Mouse (Mus musculus) brain, embryonic 18.5 days (tissue): Measurements from ENCODE around the gene Omp.

Source experiments
- DNase-seq: peaks from one replicate; pipeline ENCODE4 v3.0.0-alpha.2; 2012; ENCODE audit warnings: low read depth, low spot score

The Omp gene

DNA sequence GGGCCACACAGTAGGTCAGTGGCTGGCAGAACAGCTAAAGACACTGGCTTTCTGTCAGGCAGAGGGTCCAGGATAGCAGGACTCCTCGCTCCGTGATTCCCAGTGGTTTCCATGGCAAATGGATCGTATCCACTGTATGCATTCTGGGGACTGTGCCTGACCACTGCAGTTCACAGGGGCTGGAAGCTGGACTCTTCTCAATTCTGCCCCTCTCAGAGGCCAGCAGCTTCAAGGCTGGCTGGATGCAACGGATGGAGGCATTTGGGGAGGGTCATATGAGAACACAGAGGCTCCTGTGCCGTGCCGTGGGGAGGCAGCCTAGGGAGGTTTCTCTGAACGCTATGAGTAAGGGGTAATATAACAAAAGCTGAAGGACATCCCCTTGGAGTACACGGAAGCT is 3.1 kb downstream of the Omp start:
- no peak for DNase-seq

DNA sequence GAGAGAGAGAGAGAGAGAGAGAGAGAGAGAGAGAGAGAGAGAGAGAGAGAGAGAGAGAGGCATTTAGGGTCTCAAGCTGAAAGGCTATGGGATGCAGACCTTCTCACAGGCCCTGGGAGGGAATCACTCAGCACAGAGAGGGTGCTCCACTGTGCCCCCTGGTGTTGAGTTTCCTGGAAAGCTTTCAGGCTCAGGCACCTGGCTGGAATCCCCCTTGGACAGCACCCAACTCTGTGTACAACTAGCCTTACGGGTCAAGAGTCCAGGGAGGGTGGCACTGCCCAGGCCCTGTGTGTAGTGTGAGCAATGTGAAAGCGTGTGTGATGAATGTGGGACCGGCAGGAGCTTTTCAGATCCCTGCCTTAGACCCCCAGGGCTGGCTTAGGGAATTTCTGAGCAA is 4.1 kb downstream of the Omp start:
- no peak for DNase-seq

GRCm38 (mm10) chr7:98140597-98140996 is 4.7 kb downstream of the Omp start:
- no peak for DNase-seq

GRCm38 (mm10) chr7:98139216-98139615 is 6.1 kb downstream of the Omp start:
- DNase-seq, result no peak

DNA sequence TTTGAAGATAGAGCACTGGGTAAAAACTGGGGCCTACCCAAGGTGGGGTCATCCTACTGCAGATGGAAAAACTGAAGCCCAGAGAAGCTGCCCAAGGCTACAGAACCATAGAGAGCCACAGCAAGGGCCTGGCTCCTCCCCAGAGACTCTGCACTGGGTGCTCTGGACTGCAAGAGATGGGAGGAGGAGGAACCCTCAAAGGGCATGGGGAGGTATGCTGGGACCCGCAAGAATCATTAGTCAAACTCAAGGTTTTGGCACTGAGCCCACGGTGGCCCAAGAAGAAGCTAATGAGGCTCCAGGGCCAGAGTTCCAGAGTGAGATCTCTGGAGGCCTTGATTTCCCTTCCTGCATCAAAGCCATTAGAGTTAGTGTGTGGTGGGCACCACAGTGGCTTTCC is 7.3 kb downstream of the Omp start:
- no peak for DNase-seq

GRCm38 (mm10) chr7:98137583-98137982 is 7.7 kb downstream of the Omp start:
- no peak for DNase-seq

GRCm38 (mm10) chr7:98131751-98132150 is 13.6 kb downstream of the Omp start:
- DNase-seq, result no peak

DNA sequence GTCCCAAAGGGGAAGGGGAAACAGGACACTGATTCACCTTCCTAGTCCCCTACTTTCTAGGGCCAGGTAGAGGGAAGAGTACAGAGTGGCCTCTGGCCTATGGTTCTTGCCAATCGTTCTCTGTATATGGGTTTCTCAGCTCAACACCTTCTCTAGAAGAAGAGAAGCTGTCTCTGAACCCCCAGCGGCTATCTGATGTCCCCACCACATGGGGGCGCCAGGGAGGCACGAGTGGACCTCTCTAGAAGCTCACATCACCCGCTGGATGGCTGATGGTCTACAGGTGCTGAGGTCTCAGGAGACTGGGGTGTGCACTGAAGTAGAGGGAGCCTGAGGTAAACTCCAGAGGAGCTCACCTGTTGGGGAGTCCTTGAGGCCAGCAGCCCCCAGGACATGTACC is 19.8 kb downstream of the Omp start:
- no peak for DNase-seq

GRCm38 (mm10) chr7:98124701-98125100 is 20.6 kb downstream of the Omp start:
- no peak for DNase-seq

DNA sequence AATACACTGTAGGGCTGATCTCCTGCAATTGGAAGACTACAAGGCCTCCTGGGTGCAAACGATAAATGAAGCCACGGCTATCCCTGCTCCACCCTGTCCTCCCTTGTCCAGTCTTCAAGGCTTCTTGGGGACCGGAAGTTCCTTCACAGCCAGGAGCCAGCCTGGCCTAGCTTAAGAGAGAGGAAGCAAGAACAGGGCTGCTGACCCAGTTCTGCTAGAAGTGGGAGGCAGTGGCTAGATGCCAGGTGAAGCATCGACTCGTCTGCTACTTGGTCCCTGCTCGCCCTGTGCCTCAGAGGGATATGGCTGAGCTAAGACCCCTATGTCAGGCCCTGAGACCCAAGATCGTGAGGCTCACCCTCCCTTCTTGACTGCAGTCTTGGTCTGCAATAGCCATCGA is 23.6 kb downstream of the Omp start:
- DNase-seq, result no peak

DNA sequence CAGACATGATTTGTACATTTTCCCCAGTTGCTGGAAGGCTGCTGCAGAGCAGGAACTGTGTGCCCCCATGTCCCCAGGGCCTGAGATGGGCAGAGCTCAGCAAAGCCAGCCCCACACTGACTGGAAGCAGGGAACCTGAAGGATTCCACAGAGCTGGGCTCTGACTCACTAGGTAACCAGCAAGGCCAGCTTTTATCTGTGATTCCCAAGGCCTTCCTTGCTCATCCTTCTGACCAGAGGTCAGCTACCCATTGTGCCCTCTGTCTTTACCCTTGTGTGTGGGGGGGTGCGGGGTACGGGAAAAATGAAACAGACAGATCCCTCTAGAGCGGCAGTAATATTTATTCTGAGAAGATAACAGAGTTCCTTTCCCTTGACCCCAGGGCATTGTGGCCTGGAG is 24.1 kb downstream of the Omp start:
- no peak for DNase-seq

GRCm38 (mm10) chr7:98120325-98120724 is 25.0 kb downstream of the Omp start:
- no peak for DNase-seq

- no peak for DNase-seq
These were observed 25.4 kb downstream of the Omp start for GRCm38 (mm10) chr7:98119961-98120232.

DNA sequence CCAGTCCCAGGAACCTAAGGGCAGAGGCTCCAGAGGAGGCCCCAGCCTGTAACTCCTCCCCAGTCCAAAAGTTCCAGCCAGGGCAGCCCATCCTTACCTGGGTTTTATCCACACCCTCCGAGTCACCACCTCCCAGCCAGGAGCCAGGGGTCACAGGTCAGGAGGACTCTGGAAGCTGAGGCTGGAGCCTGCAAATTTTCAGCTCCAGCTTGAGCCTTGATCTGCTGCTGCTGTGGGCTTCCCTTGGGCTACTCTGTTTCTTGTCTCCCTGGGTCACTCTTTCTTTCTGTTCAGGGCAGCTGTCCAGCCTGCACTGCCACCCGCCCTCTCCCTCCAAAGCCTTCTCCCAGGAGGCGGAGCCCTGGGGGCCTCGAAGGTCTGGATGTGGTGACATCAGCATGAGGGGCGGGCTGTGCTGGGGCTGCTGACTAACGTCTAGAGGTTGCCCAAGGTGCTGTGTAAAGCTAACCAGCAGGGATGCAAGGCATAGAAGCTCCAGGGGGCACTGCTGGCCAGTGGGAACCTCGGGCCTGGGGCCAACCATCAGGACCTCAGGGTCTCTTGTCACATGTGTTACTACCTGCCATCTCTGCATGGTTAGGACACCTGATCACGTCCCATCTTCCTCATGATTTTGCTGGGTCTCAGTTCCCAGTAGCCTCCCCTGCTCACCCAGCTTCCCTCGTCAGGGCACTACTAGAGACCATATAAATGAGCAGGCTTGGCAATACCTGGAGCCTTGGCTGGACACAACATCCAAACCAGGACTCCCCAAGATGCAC is 25.9 kb downstream of the Omp start, which contains the start of gene Myo7a:
TSS of gene Myo7a (minus strand) at position 346 of the 782 bp plus-strand sequence.
- DNase-seq, result no peak

- DNase-seq, result no peak
These were observed 28.2 kb downstream of the Omp start for GRCm38 (mm10) chr7:98117012-98117660.

DNA sequence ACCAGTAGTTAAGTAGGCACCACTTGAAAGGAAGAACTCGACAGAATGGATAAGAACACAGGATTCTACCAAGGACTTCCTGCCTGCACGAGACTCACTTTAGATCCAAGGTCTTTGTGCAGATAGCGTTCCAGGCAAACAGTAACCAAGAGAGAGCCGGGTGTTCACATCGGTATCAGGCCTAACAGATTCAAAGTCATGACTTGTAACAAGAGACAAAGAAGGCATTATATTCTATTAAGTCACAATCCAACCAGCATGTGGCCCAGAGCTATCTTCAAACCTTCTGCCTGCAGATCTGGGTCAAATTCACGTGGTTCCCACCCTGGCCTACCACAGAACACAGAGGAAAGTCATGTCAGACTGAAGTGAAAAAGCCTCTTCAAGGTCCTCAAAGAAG is 30.6 kb downstream of the Omp start:
- no peak for DNase-seq

DNA sequence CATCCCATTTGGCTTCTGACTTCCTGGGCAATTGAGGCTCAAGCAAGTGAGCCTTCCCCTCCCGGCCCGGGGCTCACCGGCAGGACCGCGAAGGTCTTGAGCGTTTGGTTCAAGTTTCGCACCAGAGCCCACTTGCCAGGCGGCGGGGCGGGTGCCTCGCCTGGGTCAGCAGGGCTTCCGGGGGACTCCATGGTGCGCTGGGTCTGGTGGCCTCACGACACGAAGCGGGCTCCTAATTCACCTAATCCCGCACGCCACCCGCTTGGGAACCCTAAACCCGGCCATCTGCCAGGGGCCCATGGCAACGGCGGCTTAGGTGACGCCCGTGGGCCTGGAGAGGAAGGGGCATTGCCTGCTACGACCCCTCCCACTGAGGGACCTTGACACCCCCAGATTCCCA is 34.1 kb downstream of the Omp start:
- no peak for DNase-seq

DNA sequence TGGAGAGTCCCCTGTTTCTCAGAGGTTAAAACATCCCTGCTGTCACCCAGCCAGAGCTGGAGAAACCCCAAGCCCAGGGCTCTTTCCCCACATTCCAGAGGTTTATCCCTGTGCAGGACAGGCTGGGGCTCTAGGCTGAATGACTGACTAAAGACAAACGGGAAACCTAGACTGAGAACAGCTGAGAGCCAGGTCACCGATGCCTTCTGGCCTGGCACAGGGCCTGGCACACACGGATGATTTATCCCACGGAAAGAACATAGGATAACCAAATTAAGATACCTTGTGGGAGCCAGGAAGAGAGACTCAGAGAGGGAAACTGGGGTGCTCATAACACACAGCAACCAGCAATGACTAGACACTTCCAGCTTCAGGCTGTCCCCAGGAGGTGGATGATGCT is 35.5 kb downstream of the Omp start:
- no peak for DNase-seq

GRCm38 (mm10) chr7:98108636-98109430 is 36.5 kb downstream of the Omp start:
- DNase-seq, result no peak

DNA sequence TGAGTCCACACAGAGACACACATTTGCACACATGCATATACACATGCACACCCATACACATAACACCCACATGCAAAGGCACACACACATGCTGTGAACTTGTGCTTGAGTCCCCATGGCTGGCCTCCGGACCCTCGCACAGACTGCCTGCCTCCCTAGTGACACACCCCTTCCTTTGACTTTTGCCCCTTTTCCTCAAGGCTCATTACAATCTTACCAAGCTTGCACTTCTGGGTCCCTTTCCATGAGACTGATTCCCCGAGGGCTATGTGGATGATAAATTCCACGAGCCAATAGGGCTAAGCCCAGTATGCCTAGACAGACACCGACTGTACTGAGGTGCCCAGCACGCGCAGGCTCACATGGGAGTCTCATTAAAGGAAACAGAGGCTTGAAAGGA is 39.0 kb downstream of the Omp start:
- no peak for DNase-seq

DNA sequence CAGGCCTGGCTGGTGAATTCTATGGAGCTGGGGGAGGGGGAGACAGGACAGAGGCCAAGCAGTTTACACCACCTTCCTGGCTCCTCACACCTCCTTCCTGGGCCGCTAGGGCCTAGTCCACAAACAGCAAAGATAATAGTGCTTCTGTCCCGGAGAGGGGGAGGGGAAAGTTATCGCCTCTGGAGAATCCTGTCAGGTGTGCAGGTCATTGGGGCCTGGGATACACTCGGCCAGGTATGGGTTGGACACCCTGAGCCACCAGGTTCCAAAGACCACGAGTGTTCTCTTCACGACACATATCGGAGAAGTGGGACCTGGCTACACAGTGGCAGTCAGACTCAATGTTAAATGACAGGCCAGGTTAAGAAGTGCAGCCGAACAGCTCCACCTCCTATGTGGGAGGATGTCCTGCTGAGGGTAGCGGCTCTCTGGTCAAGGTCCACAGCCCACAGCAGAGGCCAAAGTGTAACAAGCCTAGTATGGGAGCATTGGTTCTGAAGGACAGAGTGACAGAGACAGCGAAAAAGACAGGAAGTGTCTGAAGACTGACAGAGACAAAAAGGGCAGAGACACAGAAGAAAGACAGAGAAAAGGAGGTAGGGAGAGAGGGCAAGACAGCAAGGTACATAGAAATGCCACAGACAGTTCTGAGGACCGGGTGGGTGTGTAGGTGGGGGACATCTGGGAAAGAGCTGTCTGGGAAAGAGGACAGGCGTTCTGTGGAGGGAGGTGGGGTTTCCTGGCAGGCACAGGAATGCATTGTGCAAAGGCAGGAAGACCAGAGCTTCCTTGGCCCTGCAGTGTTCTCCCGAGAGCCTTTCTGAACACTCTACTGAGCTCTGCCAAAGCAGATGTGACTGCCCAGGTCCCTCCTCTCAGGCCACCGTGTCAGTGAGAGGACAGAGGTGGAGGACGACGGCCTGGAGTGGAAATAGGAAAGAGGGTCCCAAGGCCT is 40.5 kb downstream of the Omp start:
- DNase-seq, result no peak

GRCm38 (mm10) chr7:98103942-98104292 is 41.4 kb downstream of the Omp start:
- no peak for DNase-seq
